Comparison of ENCODE assay signal across 8 mouse cellular contexts in the genomic region with DNA sequence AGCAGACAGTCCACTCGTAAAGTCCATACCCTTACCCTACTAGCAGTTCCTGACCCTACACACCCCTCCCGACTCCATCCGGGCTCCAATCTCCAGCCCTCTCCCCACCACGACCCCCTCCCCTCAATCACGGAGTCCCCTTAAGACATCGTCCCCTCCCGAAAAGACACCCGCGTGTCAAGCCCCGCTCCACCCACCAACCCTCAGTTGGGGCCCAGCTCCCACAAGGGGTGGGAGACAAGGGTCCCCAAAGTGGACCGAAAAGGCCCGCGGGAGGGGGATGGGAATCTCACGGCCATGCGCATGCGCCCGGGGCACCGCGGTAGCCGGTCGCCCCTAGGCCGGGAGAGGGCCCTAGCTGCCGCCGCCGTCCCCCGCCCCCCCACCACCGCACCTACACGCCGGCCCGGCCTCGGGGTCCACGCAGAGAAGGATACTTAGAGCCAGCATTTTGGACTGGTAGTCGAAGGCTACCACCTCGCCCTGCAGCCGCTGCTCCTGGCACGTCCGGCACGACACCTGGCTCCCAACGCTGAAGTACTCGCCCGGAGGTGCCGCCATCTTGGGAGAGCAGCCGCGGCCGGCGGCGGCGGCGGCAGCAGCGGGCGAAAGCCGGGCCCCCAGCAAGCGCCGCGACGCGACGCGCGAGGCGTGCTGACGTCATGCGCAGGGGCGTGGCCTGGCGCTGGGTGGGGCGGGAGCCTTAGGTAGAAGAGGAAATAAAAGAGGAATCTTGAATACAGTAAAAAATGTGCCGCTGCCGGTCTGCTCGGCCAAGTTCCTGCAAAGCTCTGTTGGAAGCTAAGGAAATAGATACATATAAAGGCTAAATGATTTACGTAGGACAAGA. TPM values are rescaled to one million over a fixed set of nuclear protein-coding genes. Genes with fewer than 3 reads are reported as not detected.
DNase-seq lines count a peak whose midpoint lies in the region; ATAC-seq and TF ChIP-seq lines count a peak whose summit lies in the region.

TSS of gene Lsm12 (minus strand) at position 651 of the 850 bp plus-strand sequence.

- TF ChIP-seq POLR2A in olfactory bulb, adult 2 months (IDR thresholded peaks at IDR 0.05; ENCODE audit: insufficient read depth, low read depth, low read length) = peak; percentile 91
- peak; percentile 91 for TF ChIP-seq POLR2A in thymus, adult 2 months (IDR thresholded peaks at IDR 0.05; ENCODE audit: control insufficient read depth, extremely low read depth, insufficient read depth, low read length, poor library complexity)

- H3K27ac ChIP-seq in ES-E14 (ENCODE audit: insufficient read depth, low read depth, low read length, poor library complexity, severe bottlenecking) = peak within 1 kb of the TSS; percentile 85
- peak within 1 kb of the TSS; percentile 95 for H3K27ac ChIP-seq in forebrain, embryonic 16.5 days (ENCODE audit: low read length)
- peak within 1 kb of the TSS; percentile 91 for H3K27ac ChIP-seq in layer of hippocampus, adult 2 months
- H3K27ac ChIP-seq in lung, embryonic 14.5 days (ENCODE audit: low read depth) = peak within 1 kb of the TSS; percentile 94
- H3K27ac ChIP-seq in olfactory bulb, adult 2 months (ENCODE audit: insufficient read depth, low read depth, low read length) = peak within 1 kb of the TSS; percentile 97
- peak within 1 kb of the TSS; percentile 54; the same call in 1 of the 2 replicates for H3K27ac ChIP-seq in thymus, adult 2 months (ENCODE audit: control insufficient read depth, insufficient read depth, low read length)

- peak; percentile 81 for DNase-seq in ES-E14 (ENCODE audit: low read depth, low spot score)
- DNase-seq in cerebellum, adult 11-12 months = peak; percentile 94
- DNase-seq in heart, postnatal 36 days = peak; percentile 98 to 99
- peak; percentile 92 to 97 for DNase-seq in layer of hippocampus, adult 2 months (ENCODE audit: low spot score in 2 of 2)
- peak; percentile 98 for DNase-seq in lung, embryonic 14.5 days
- peak; percentile 99 for DNase-seq in thymus, adult 2 months

- H3K9me3 ChIP-seq in ES-E14 (ENCODE audit: control insufficient read depth, insufficient read depth, low read depth, low read length) = no peaks in the 10 kb centered on the region
- H3K9me3 ChIP-seq in forebrain, embryonic 16.5 days (ENCODE audit: control insufficient read depth, low read length) = no peaks in the 10 kb centered on the region
- no peaks in the 10 kb centered on the region for H3K9me3 ChIP-seq in lung, embryonic 14.5 days (ENCODE audit: low read depth, low read length)

- ATAC-seq in forebrain, embryonic 16.5 days = peak; percentile 87
- peak; percentile 83 for ATAC-seq in lung, embryonic 14.5 days (ENCODE audit: insufficient read depth)

- H3K9ac ChIP-seq in ES-E14 (ENCODE audit: insufficient read depth, low read depth, low read length, poor library complexity, severe bottlenecking) = peak within 1 kb of the TSS; percentile 95
- peak within 1 kb of the TSS; percentile 88 for H3K9ac ChIP-seq in forebrain, embryonic 16.5 days (replicated peaks; ENCODE audit: low read depth, low read length)
- H3K9ac ChIP-seq in lung, embryonic 14.5 days = peak within 1 kb of the TSS; percentile 89

- H3K4me1 ChIP-seq in ES-E14 (ENCODE audit: control insufficient read depth in 2 of 2, insufficient read depth in 2 of 2, low read length in 2 of 2, poor library complexity in 1 of 2) = peaks cover 0 to 10% of the 10 kb centered on the region in 2 experiments; a peak in 2 of 4 replicates
- H3K4me1 ChIP-seq in forebrain, embryonic 16.5 days (replicated peaks; ENCODE audit: control insufficient read depth, insufficient read depth, low read length) = peaks cover 18% of the 10 kb centered on the region
- peaks cover 3% of the 10 kb centered on the region; the same call in 1 of the 2 replicates for H3K4me1 ChIP-seq in lung, embryonic 14.5 days (ENCODE audit: insufficient read depth)
- H3K4me1 ChIP-seq in olfactory bulb, adult 2 months (ENCODE audit: control insufficient read depth, insufficient read depth, low read length) = peaks cover 7% of the 10 kb centered on the region
- peaks cover 11% of the 10 kb centered on the region for H3K4me1 ChIP-seq in thymus, adult 2 months (replicated peaks; ENCODE audit: control insufficient read depth, insufficient read depth, low read length)

- peaks cover 4% of the 10 kb centered on the region for H3K36me3 ChIP-seq in ES-E14 (ENCODE audit: control insufficient read depth, insufficient read depth, low read length, poor library complexity, severe bottlenecking)
- peaks cover 5% of the 10 kb centered on the region for H3K36me3 ChIP-seq in forebrain, embryonic 16.5 days (ENCODE audit: control insufficient read depth, insufficient read depth)
- H3K36me3 ChIP-seq in lung, embryonic 14.5 days (ENCODE audit: insufficient read depth) = peaks cover 31% of the 10 kb centered on the region
- peaks cover 6% of the 10 kb centered on the region; the same call in 1 of the 2 replicates for H3K36me3 ChIP-seq in thymus, adult 2 months (ENCODE audit: control insufficient read depth, insufficient read depth, low read length)

- peak; percentile 13; the same call in 1 of the 2 replicates for TF ChIP-seq CTCF in layer of hippocampus, adult 2 months (conservative IDR thresholded peaks at IDR 0.05)
- no peak for TF ChIP-seq CTCF in lung, embryonic 14.5 days (IDR thresholded peaks at IDR 0.05; ENCODE audit: low read depth)
- no peak for TF ChIP-seq CTCF in olfactory bulb, adult 2 months (IDR thresholded peaks at IDR 0.05; ENCODE audit: insufficient read depth, low read depth, low read length)
- TF ChIP-seq CTCF in thymus, adult 2 months (IDR thresholded peaks at IDR 0.05; ENCODE audit: borderline replicate concordance, control insufficient read depth, extremely low read depth, insufficient read depth, low read length, poor library complexity) = peak; percentile 68; the same call in 1 of the 2 replicates

- H3K4me3 ChIP-seq in ES-E14 (ENCODE audit: insufficient read depth in 1 of 2, low read depth in 1 of 2, low read length in 2 of 2, poor library complexity in 1 of 2, severe bottlenecking in 1 of 2) = peak within 1 kb of the TSS; percentile 89 to 96
- peak within 1 kb of the TSS; percentile 63 for H3K4me3 ChIP-seq in forebrain, embryonic 16.5 days (replicated peaks; ENCODE audit: low read length)
- H3K4me3 ChIP-seq in layer of hippocampus, adult 2 months = peak within 1 kb of the TSS; percentile 94
- peak within 1 kb of the TSS; percentile 98 for H3K4me3 ChIP-seq in lung, embryonic 14.5 days (ENCODE audit: low read depth, low read length)
- H3K4me3 ChIP-seq in olfactory bulb, adult 2 months (ENCODE audit: insufficient read depth, low read depth, low read length) = peak within 1 kb of the TSS; percentile 99
- peak within 1 kb of the TSS; percentile 88 for H3K4me3 ChIP-seq in thymus, adult 2 months (ENCODE audit: control insufficient read depth, insufficient read depth, low read length)

- intact Hi-C loops in heart, postnatal 36 days (cut with DNase I) = loop anchor here (2.0 kb wide), 1 partner anchor 28 kb away; the partner anchor contains the start of gene Tmem101

- in situ Hi-C loops in ES-E14 (cut with MboI; ENCODE audit: low sequenced_read_pairs in 2 of 2, unreplicated experiment in 2 of 2) = no loop called here

- H3K4me2 ChIP-seq in forebrain, embryonic 16.5 days (ENCODE audit: low read length) = peak within 1 kb of the TSS; percentile 90
- peak within 1 kb of the TSS; percentile 86 for H3K4me2 ChIP-seq in lung, embryonic 14.5 days

- H3K27me3 ChIP-seq in forebrain, embryonic 16.5 days (replicated peaks; ENCODE audit: control insufficient read depth, insufficient read depth, low read length) = no peaks in the 10 kb centered on the region
- no peaks in the 10 kb centered on the region for H3K27me3 ChIP-seq in lung, embryonic 14.5 days (ENCODE audit: insufficient read depth, low read length)
- H3K27me3 ChIP-seq in thymus, adult 2 months (ENCODE audit: control insufficient read depth, insufficient read depth, low read length) = no peaks in the 10 kb centered on the region

- under 1% methylated on average over 58 of the region's 70 CpGs for WGBS in forebrain, embryonic 16.5 days
- WGBS in lung, embryonic 14.5 days = under 1% methylated on average over 70 of the region's 70 CpGs
- WGBS in olfactory bulb, adult 2 months = under 1% methylated on average over 69 of the region's 70 CpGs
- under 1% methylated on average over 70 of the region's 70 CpGs for WGBS in thymus, adult 2 months

TF ChIP-seq in ES-E14, 5 proteins besides CTCF, POLR2A, EP300 and RAD21:
- TF ChIP-seq ZNF384 (IDR thresholded peaks at IDR 0.05; ENCODE audit: low read depth, low read length) = no peak
- TF ChIP-seq CHD2 (IDR thresholded peaks at IDR 0.05; ENCODE audit: low read depth, low read length) = no peak
- TF ChIP-seq HCFC1 (IDR thresholded peaks at IDR 0.05; ENCODE audit: borderline replicate concordance, insufficient read depth, low read length) = no peak
- no peak for TF ChIP-seq ZC3H11A (IDR thresholded peaks at IDR 0.05; ENCODE audit: borderline replicate concordance, low read depth, low read length)
- no peak for TF ChIP-seq MAFK (IDR thresholded peaks at IDR 0.05; ENCODE audit: insufficient read depth, low read depth, low read length)

RNA-seq across cellular contexts. Expression of gene Lsm12, which starts in this region (rescaled TPM):
- 27.6 and 49.1 TPM in 2 replicates for total RNA-seq in ES-E14 (2012; rRNA removed)
- polyA plus RNA-seq in forebrain, embryonic 16.5 days (2015; fragmentation: Nextera tagmentation; extraction: Ambion mirVana) = 103 and 123 TPM in 2 replicates
- total RNA-seq in heart, postnatal 36 days (2021) = 10 to 100 TPM; 44.7 to 52.6 TPM
- 10 to 100 TPM; 56.6 to 56.9 TPM for total RNA-seq in layer of hippocampus, adult 2 months (2021)
- polyA plus RNA-seq in lung, embryonic 14.5 days (2014; fragmentation: Nextera tagmentation; extraction: Ambion mirVana) = 93.2 and 109 TPM in 2 replicates
- not detected in 2 replicates for polyA plus RNA-seq in olfactory bulb, adult 2 months (2012; ENCODE audit: insufficient read depth, insufficient read length, low replicate concordance, missing spikeins)
- polyA plus RNA-seq in thymus, adult 2 months (2012; rRNA removed) = 36.1 and 42.2 TPM in 2 replicates

Comparison
In these comparisons a context has a peak if more than half of its experiments do, and no peak if none do; other contexts are left out.
1. Peak in every context shown above with its lines: DNase-seq, ATAC-seq, H3K4me3 ChIP-seq and H3K27ac ChIP-seq.
2. CTCF ChIP-seq: peak in layer of hippocampus, adult 2 months (single experiment) and thymus, adult 2 months (single experiment); none in lung, embryonic 14.5 days (single experiment) and olfactory bulb, adult 2 months (single experiment).